Mouse (Mus musculus): ENCODE results near the gene Pgbd1. TPM values are rescaled to one million over a fixed set of nuclear protein-coding genes. Genes with fewer than 3 reads are reported as not detected.
"Not testable (repeated sequence)": the region's sequence is repeated elsewhere in the genome, so short reads cannot be mapped to it uniquely, and the experiment has no call there.

Pgbd1 gene
- polyA plus RNA-seq, 1 experiment: 1.1 TPM

DNA sequence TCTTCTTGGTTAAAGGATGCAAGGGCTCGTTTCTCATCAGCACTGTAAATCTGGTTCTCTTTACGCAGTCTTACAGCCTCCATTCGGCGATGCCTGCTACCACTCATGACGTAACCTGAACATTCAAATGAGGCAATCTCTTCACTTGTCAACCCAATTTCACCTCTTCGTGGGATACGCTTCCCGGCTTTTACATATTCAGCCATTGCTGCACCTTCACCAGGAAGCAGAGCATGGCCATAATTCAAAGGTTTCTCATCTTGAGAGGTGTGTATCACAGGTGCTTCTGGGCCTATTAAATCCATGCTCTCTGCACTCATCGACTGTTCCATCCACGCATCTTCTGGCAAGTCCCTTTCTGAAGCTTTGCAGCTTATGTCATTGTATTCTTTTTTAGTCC, 26.5 kb upstream of the Pgbd1 start:
- Histone ChIP-seq H3K4me3 (ENCODE audit: insufficient read depth, low read depth, low read length) (no peak overlapping the region), H3K36me3 (ENCODE audit: control insufficient read depth, insufficient read depth, low read length) (no peaks in the 10 kb centered on the region), H3K4me1 (ENCODE audit: control insufficient read depth, insufficient read depth, low read length) (no peaks in the 10 kb centered on the region), H3K27me3 (replicated peaks; ENCODE audit: control insufficient read depth, insufficient read depth, low read length) (no peaks in the 10 kb centered on the region), H3K27ac (ENCODE audit: insufficient read depth, low read depth, low read length) (no peak overlapping the region)
- DNase-seq: no peak
- 89% methylated on average over 10 of the region's 10 CpGs for WGBS
- TF ChIP-seq POLR2A (IDR thresholded peaks at IDR 0.05; ENCODE audit: low read depth, low read length) (no peak), CTCF (conservative IDR thresholded peaks at IDR 0.05; ENCODE audit: insufficient read depth, insufficient read length, low read depth, low read length) (no peak)

DNA sequence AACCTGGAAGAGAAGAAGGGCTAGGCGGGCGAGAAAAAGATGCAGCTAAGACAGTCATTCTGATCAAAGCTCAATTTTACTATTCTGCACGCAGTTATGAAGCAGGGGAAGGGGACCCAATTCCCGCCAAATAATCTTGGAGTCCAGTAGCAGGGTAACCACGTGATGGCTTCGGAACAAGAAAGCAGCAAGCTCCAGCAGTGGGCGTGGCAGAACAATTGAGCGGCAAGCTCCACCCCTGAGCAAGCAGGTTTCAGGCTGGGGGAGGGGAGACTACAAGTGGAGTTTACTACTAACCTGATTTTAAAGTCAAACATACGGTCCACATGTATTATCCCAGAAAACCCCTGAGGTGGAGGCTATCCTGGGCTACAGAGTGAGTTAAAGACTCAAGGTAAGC, 21.7 kb upstream of the Pgbd1 start:
- H3K4me3 ChIP-seq (ENCODE audit: insufficient read depth, low read depth, low read length); H3K27me3 ChIP-seq (replicated peaks; ENCODE audit: control insufficient read depth, insufficient read depth, low read length); DNase-seq; H3K36me3 ChIP-seq (ENCODE audit: control insufficient read depth, insufficient read depth, low read length); H3K27ac ChIP-seq (ENCODE audit: insufficient read depth, low read depth, low read length); H3K4me1 ChIP-seq (ENCODE audit: control insufficient read depth, insufficient read depth, low read length): not testable (repeated sequence)
- WGBS: 50% methylated on average over 9 of the region's 9 CpGs

DNA sequence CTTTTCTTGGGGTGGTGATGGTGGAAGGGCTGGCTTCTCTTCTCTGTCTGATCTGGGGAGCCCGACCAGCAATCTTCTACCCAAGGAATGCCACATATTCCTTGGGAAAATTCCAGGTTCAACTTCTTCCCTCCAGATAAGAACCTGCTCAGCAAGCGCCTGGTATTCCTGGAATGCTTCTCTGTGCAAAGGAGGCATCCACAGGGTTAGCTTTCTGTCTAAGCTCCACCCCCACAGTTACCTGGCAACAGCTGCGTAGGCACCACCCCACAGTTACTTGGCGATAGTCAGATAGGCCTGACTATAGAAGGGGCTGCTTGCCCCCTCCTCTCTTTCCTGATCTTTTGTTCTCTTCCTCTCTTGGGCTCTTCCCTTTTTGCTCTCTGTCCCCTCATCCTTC, 15.5 kb upstream of the Pgbd1 start:
- no peaks in the 10 kb centered on the region for H3K36me3 ChIP-seq (ENCODE audit: control insufficient read depth, insufficient read depth, low read length)
- no peak for DNase-seq
- TF ChIP-seq POLR2A (IDR thresholded peaks at IDR 0.05; ENCODE audit: low read depth, low read length): no peak
- TF ChIP-seq CTCF (conservative IDR thresholded peaks at IDR 0.05; ENCODE audit: insufficient read depth, insufficient read length, low read depth, low read length): no peak
- H3K4me1 ChIP-seq (ENCODE audit: control insufficient read depth, insufficient read depth, low read length): peaks cover 6% of the 10 kb centered on the region; the same call in 1 of the 2 replicates
- no peak overlapping the region for H3K4me3 ChIP-seq (ENCODE audit: insufficient read depth, low read depth, low read length)
- no peaks in the 10 kb centered on the region for H3K27me3 ChIP-seq (replicated peaks; ENCODE audit: control insufficient read depth, insufficient read depth, low read length)
- H3K27ac ChIP-seq (ENCODE audit: insufficient read depth, low read depth, low read length): no peak overlapping the region
- WGBS: 14% methylated on average over 4 of the region's 4 CpGs

DNA sequence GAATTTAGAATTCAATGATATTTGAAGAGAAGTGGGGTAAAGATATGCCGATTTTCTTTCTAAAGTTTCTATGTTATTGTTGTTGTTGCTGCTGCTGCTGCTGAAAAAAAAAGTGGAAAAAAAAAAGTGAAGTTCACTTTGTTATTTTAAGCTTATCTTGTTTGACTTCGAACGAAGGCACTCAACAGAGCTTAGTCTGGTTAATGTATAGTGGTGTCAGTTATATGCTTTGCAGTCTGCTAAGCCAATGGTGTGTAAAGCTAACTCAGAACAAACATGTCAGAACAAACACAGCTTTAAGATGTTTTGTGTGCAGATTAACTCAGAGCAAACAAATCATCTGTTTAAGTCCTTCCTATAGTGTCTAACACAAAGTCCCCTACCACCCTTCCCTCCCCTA, 13.3 kb upstream of the Pgbd1 start:
- Histone ChIP-seq H3K27ac (ENCODE audit: insufficient read depth, low read depth, low read length) (no peak overlapping the region), H3K27me3 (replicated peaks; ENCODE audit: control insufficient read depth, insufficient read depth, low read length) (no peaks in the 10 kb centered on the region), H3K4me1 (ENCODE audit: control insufficient read depth, insufficient read depth, low read length) (peaks cover 6% of the 10 kb centered on the region; the same call in 1 of the 2 replicates), H3K4me3 (ENCODE audit: insufficient read depth, low read depth, low read length) (0 out of 2 replicates have a peak overlapping the region, but pooled peaks have one; percentile 97), H3K36me3 (ENCODE audit: control insufficient read depth, insufficient read depth, low read length) (0 out of 2 replicates have a peak, but pooled peaks cover 2% of the 10 kb centered on the region)
- 63% methylated on average over 3 of the region's 3 CpGs for WGBS
- DNase-seq: no peak
- TF ChIP-seq POLR2A (IDR thresholded peaks at IDR 0.05; ENCODE audit: low read depth, low read length) (no peak), CTCF (conservative IDR thresholded peaks at IDR 0.05; ENCODE audit: insufficient read depth, insufficient read length, low read depth, low read length) (no peak)

DNA sequence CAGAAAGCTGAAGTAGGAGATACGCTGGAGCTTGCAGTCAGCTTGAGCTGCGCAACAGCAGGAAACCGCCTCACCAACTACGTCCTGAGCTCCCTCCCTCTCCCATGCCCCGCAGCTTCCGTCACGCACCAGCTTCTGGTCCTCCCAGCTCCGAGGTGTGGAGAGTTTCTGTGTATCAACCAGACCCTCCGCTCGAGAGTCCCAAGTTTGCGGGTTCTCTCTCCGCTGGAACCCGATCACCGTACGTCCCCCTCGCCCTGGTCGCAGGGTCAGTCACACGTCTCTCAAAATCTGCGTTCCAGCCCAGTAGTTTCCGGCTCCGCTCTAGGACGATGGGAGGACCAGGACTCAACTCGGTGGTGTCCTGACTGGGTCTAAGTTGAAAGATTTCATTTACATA, 12.6 kb upstream of the Pgbd1 start, which contains the start of gene Zscan26:
Zscan26 (minus strand) TSS at position 282 of the 400 bp plus-strand sequence.
- under 1% methylated on average over 23 of the region's 23 CpGs for WGBS
- Histone ChIP-seq H3K4me3 (ENCODE audit: insufficient read depth, low read depth, low read length) (peak within 1 kb of the TSS; percentile 97), H3K4me1 (ENCODE audit: control insufficient read depth, insufficient read depth, low read length) (peaks cover 6% of the 10 kb centered on the region; the same call in 1 of the 2 replicates), H3K27me3 (replicated peaks; ENCODE audit: control insufficient read depth, insufficient read depth, low read length) (no peaks in the 10 kb centered on the region), H3K36me3 (ENCODE audit: control insufficient read depth, insufficient read depth, low read length) (0 out of 2 replicates have a peak, but pooled peaks cover 2% of the 10 kb centered on the region), H3K27ac (ENCODE audit: insufficient read depth, low read depth, low read length) (peak within 1 kb of the TSS; percentile 96)
- DNase-seq: peak; percentile 92
- peak; percentile 78 for TF ChIP-seq POLR2A (IDR thresholded peaks at IDR 0.05; ENCODE audit: low read depth, low read length)
- TF ChIP-seq CTCF (conservative IDR thresholded peaks at IDR 0.05; ENCODE audit: insufficient read depth, insufficient read length, low read depth, low read length): no peak

DNA sequence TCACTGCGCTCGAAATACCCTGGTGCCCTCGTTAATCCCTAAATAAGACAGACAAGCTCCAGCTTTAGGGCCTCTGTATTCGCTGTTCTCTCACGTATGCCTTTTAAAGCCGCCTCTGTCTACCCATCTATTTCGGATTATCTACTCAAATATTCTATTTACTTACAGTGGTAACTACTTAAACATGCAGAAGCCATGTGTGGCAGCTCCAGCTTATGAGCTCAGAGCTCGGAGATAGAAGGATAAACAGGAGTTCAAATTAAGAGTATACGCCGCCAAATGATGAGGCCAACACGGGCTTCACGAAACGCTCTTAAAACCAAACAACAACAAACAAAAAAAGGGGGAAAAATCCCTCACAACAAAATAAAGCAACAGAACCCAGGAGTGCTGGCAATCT, 12.2 kb upstream of the Pgbd1 start:
- no peaks in the 10 kb centered on the region for H3K27me3 ChIP-seq (replicated peaks; ENCODE audit: control insufficient read depth, insufficient read depth, low read length)
- peaks cover 6% of the 10 kb centered on the region; the same call in 1 of the 2 replicates for H3K4me1 ChIP-seq (ENCODE audit: control insufficient read depth, insufficient read depth, low read length)
- peak overlapping the region; percentile 97 for H3K4me3 ChIP-seq (ENCODE audit: insufficient read depth, low read depth, low read length)
- H3K27ac ChIP-seq (ENCODE audit: insufficient read depth, low read depth, low read length): peak overlapping the region; percentile 96
- no peak for TF ChIP-seq CTCF (conservative IDR thresholded peaks at IDR 0.05; ENCODE audit: insufficient read depth, insufficient read length, low read depth, low read length)
- no peak for TF ChIP-seq POLR2A (IDR thresholded peaks at IDR 0.05; ENCODE audit: low read depth, low read length)
- no peak for DNase-seq
- under 1% methylated on average over 13 of the region's 13 CpGs for WGBS
- 0 out of 2 replicates have a peak, but pooled peaks cover 2% of the 10 kb centered on the region for H3K36me3 ChIP-seq (ENCODE audit: control insufficient read depth, insufficient read depth, low read length)

DNA sequence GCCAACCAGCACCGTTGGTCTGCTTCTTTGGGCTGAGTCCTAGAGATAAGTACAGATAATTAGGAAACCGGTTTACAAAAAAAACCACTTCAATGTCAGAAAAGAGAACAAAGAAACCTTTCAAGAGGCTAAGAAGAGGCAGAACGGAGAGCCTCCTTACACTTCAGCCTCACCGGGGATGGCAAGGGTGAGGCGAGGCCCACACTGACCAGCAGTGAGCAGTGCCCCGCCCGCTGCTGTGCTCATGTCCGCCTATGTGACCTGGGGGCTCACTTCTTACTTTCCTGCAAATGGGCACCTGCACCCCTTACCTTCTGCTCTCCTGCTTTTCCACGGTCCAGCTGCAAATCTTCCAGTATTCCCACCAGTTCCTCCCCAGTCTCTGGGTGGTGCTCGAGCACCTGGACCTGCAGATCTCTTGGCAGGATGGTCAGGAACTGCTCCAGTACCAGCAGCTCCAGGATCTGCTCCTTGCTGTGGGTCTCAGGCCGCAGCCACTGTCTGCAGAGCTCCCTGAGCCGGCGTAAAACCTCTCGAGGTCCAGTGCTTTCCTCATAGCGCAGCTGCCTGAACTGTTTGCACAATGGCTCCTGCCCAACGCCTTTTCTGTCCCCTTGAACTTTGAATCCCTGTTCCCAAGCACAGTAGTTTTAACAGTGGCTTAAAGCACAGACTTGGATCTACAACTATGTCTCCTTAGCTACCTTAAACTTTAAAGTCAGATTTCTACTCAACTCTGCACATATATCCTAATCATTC, 7.2 kb upstream of the Pgbd1 start:
- WGBS: 84% methylated on average over 16 of the region's 16 CpGs
- Histone ChIP-seq H3K36me3 (ENCODE audit: control insufficient read depth, insufficient read depth, low read length) (peaks cover 13% of the 10 kb centered on the region), H3K4me3 (ENCODE audit: insufficient read depth, low read depth, low read length) (no peak overlapping the region), H3K27ac (ENCODE audit: insufficient read depth, low read depth, low read length) (no peak overlapping the region), H3K4me1 (ENCODE audit: control insufficient read depth, insufficient read depth, low read length) (peaks cover 6% of the 10 kb centered on the region; the same call in 1 of the 2 replicates), H3K27me3 (replicated peaks; ENCODE audit: control insufficient read depth, insufficient read depth, low read length) (no peaks in the 10 kb centered on the region)
- DNase-seq: peak; percentile 34
- TF ChIP-seq CTCF (conservative IDR thresholded peaks at IDR 0.05; ENCODE audit: insufficient read depth, insufficient read length, low read depth, low read length) (no peak), POLR2A (IDR thresholded peaks at IDR 0.05; ENCODE audit: low read depth, low read length) (no peak)
